Mouse (Mus musculus): Measurements from ENCODE around the gene Gm10638.

Gm10638 gene

GRCm38 (mm10) chr8:86781094-86781493, 35.6 kb downstream of the Gm10638 start:
- DNase-seq (ENCODE audit: low read depth in 1 of 2, low spot score in 2 of 2): no peak

GRCm38 (mm10) chr8:86786498-86786897, 41.0 kb downstream of the Gm10638 start:
- DNase-seq (ENCODE audit: low read depth in 1 of 2, low spot score in 2 of 2): no peak

GRCm38 (mm10) chr8:86787891-86788420, 42.5 kb downstream of the Gm10638 start:
- DNase-seq (ENCODE audit: low read depth in 1 of 2, low spot score in 2 of 2): no peak

GRCm38 (mm10) chr8:86789576-86789975, 44.1 kb downstream of the Gm10638 start:
- DNase-seq (ENCODE audit: low read depth in 1 of 2, low spot score in 2 of 2): no peak

GRCm38 (mm10) chr8:86791542-86791941, 46.0 kb downstream of the Gm10638 start:
- DNase-seq (ENCODE audit: low read depth in 1 of 2, low spot score in 2 of 2): no peak

GRCm38 (mm10) chr8:86794716-86795115, 49.2 kb downstream of the Gm10638 start:
- no peak for DNase-seq (ENCODE audit: low read depth in 1 of 2, low spot score in 2 of 2)

Data from monocyte, adult 2 months (primary cell).